Mouse (Mus musculus) A20 (cell line): ENCODE results near the gene Dcpp1.
A peak's percentile ranks its signal among the peaks of the same experiment; 100 is the strongest.

Source experiments
- DNase-seq: peaks from one replicate; pipeline ENCODE4 v3.0.0-alpha.2; 2011; ENCODE audit warnings: low read depth, low spot score

Dcpp1 gene

DNA sequence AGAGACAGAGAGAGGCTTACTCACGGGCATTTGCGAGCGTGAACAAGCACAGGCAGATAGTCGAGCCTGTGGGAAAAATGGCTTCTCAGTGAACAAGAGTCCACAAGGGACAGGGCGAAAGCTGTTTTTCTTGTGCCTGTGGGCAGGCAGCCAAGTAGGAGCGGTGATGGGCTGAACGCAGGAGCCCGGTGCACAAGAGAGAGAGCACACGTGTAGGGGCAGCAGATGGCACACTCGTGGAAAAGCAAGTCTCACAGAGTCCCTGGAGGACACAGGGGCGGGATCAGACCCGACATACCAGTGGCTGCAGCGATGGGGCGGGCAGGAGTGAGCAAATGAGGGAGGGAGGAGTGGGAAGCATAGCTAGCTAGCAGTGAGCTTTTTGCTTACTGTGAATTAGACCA lies 44.4 kb downstream of the Dcpp1 start:
- peak; percentile 81 for DNase-seq

GRCm38 (mm10) chr17:23931157-23931556 lies 50.5 kb downstream of the Dcpp1 start:
- no peak for DNase-seq
